Mouse (Mus musculus) testis, adult 2 months (tissue): Measurements from ENCODE around the gene Gm3625.

Source experiments
- CTCF ChIP-seq: fragments of 200-500 bp; IDR thresholded peaks from 2 replicates; pipeline ENCODE4 v1.5.1; 2012; ENCODE audit warnings: low read depth, mild to moderate bottlenecking, inconsistent platforms, low read length, moderate library complexity; ENCODE audit not compliant: control insufficient read depth, insufficient read depth, insufficient replicate concordance
- POLR2A ChIP-seq: fragments of 200-500 bp; IDR thresholded peaks from 2 replicates; pipeline ENCODE4 v1.6.1; 2012; ENCODE audit warnings: low read depth, mild to moderate bottlenecking, inconsistent platforms, low read length, moderate library complexity; ENCODE audit not compliant: control insufficient read depth

GRCm38 (mm10) chr12:4592541-4593165 lies at the start of gene Gm3625, which contains the start of gene Itsn2:
- TF ChIP-seq CTCF (no peak), POLR2A (0 out of 2 replicates have a peak, but pooled peaks have one; percentile 28)
